Mouse (Mus musculus) lung, postnatal 36 days (tissue): Measurements from ENCODE around the gene Usp33.

ENCODE experiments used
- DNase-seq: peaks from one replicate; pipeline ENCODE4 v3.0.0; 2022; ENCODE audit warnings: mixed read lengths

Usp33 gene

DNA sequence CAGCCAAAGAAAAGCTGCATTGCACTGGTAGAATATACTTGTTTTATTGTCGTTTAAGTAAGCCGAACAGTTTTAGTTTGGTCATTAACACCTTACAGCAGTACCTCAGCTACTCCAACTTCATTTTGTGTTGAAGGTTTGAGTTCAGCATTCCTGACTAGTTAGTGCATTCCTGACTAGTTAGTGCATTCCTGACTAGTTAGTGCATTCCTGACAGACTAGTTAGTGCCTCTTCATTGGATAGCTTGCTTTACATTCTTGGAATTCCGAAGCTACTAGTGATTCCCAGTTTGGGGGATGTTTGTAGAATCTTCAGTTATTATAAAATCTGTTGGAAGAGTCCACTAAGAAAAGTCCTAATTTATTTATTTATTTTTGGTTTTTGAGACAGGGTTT is 56.4 kb downstream of the Usp33 start:
- no peak for DNase-seq

DNA sequence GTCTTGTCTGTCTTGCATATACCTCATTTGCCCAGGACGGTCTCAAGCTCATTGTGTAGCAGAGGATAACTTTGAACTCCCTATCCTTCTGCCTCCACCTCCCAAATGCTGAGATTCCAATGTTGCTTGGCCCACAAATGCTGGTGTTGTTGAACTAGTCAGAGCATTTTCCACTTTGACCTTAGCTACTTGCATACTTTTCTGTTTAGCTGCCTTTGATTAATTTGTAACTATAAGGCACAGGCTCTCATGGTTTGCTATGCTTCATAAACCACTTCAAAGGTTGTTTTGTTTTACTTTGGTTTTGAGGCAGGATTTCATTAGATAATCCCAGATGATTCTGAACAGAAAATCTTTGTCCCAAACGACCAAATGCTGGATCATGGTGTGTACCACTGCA is 57.5 kb downstream of the Usp33 start:
- DNase-seq = no peak

DNA sequence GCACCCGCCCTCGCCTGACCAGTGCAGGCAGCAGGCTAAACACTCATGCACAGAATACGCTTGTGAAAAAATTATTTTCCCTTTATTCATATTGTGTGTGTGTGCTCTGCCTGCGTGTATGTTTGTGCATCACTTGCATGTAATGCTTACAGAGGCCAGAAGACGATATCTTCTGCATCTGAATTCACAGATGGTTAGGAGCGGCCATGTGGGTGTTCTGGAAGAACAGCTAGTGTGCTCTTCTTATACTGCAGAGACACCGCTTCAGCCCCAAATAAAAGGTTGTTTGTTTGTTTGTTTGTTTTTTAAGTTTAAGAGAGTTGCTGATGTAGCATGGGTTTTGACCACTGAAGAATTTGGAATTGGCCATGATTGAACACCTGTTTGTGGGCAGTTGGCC is 59.1 kb downstream of the Usp33 start:
- DNase-seq = no peak

DNA sequence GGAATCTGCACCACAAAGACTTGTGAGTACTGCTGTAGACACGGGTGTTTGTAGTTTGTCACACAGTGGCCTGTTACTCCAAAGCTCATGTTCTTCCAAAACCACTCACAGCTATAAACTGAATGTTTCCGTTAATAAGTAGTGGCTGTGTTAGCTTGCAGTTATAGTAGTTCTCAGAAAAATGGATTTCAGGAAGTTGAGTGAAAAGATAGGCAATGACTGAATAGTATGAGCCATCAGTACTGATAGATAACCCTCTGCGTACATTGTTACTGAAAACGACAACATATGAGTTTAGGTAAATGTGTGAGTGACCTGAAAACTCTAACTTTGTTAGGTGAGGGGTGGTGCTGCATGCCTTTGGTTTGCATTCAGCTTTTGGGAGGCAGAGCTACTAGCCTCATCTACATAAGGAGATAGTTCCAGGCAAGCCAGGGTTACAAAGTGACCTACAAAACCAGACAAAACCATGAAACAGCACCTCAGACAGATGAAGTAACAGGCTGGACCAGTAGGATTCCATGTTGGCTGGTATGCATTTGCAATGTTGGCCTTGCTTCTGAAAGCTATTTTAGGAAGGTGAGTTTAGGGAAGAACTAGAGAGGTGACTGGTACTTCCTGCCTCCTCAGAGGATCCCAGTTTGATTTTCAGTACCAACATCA is 59.8 kb downstream of the Usp33 start:
- no peak for DNase-seq

DNA sequence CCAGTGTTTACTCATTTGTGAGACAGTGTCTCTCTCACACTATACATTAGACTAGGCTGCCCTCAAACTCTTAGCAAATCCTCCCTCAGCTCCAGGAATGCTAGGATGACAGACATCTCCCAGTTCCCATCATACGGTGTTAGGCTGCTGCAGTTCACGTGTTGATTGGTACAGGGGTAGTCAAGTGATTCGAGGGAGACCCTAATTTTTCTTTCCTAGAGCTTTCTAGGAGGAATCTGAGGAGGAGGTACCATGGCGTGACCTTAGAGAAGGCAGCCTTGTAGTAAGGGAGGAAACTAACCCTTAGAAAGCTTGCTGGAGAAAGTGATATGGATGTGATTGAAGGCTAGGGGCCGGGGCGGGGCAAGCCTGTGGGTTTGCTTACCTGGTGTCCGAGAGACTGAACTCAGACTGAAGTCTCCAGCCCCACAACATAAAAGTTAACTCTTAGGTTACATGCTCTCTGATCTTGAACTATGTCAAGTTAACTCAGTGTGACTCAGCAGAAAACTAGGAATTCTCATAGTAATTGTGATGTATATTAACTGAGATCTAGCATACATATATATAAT is 64.8 kb downstream of the Usp33 start:
- DNase-seq = no peak

DNA sequence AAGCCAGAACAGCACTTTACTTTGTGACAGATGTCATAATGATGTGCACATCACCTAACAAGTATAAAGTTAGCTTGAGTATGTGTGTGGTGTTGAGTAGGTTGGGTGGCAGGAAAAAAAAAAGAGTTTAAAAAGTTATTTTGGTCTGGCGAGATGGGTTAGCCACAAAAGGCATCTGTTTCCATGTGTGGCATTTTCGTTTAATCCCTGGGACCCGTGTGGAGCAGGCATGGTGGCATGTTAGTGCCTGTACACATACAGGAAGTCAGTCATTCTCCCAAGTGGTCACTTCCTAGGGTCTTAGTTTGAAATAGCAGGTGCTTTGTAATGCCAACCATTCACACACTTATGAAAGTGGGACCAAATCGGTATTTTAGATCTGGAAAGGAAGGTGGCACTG is 66.1 kb downstream of the Usp33 start:
- no peak for DNase-seq

DNA sequence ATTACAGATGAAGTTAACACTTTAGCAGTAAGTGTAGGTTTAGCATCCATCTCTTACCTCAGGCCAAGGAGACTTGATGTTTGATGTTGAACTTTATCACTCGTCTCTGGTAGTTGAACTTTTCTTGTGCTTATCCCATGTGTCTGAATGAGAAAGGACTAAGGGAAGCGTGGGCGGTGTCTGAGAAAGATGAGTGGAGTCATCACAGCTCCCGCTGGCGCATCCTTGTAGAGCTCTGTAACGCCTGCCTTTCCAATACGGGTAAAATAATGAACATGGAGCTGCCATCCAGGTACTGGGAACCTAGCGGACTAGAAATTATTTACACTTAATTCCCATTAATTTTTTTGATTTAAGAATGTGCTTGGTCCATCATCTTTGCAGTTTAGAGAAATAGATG is 82.6 kb downstream of the Usp33 start:
- no peak for DNase-seq

DNA sequence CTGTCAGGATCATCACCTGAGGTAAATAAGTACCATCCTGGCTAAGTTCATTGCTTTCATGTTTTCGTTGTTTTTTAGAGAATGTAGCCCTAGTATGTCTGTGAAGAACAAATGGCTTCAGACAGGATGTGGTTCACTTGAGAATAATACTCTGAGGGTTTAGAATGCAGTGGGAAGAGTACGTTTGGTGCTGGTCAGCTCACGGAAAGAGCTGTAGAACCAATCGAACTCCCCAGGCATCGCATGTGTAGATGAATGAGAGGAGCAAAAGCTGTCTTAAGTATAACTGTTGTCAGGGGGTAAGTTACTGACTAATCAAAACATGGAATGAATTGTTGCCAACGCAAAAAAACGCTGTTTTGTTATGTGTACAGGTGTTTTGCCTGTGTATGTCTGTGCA is 86.4 kb downstream of the Usp33 start:
- DNase-seq = no peak

DNA sequence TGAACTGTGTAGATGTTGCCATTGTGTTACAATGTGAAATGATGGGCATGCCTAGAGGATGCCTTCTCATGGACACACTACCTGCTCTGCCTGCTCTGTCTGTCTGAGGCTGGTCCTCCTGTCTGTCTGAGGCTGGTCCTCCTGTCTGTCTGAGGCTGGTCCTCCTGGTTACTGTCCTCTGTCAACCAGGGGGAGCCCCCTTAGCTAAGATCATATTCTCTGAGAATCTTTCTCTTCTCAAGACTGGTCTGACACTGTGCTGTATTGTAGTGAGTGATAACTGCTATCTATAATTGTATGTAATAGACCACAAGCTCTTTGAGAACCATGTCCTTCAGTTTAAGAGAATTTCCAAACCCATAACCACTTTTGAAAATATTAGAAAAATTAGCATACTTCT is 89.3 kb downstream of the Usp33 start:
- no peak for DNase-seq

DNA sequence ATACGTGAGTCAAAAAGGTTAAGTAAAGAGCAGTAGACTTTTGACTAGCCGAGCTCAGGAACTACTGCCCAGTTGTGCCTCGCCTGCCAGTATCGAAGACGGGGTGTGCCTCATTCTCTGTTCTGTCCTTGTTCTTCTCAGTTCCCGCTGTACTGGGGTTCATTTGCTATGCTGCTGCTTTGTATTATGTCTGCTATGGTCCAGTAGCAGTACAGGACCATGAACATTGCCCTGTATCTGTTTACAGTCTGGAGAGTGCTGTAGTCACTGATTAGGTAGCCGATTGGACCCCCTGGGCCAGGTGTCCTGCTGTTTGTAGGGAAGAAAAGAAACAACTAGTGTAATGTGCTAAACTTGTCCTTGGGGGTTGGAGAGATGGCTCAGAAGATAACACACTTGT is 91.8 kb downstream of the Usp33 start:
- no peak for DNase-seq

DNA sequence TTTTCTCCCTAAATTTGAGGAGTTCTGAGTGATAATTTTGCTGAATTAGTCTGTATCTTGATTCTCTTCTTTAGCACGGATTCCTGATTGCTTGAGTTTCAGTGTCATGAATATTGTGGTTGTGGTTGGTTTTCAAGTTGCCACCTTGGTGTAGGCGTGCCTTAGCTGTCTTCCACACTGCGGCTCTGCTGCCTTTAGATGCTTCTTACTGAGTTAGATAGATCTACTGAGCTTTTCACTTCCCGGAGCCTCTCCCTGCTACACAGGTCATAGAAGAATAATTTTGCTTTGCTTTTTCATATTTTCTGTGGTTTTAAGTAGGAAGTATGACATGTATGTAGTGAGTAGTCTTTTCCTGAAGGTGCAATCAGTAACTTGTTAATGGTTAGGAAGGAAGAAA is 96.5 kb downstream of the Usp33 start:
- DNase-seq = no peak
